Mouse (Mus musculus) kidney, adult 8-10 months (tissue): ENCODE results near the gene Gna12.

ENCODE experiments used
- DNase-seq, 2 experiments: peaks; one replicate each; pipeline ENCODE4 v3.0.0; 2022

The Gna12 gene

GRCm38 (mm10) chr5:140830314-140831063 is at the start of gene Gna12:
Gna12 (minus strand) TSS chr5:140830431.
- DNase-seq, result peak; percentile 99 to 100

- DNase-seq, result no peak
Measured at GRCm38 (mm10) chr5:140878644-140879043, 48.4 kb upstream of the Gna12 start.

- no peak for DNase-seq
Measured at GRCm38 (mm10) chr5:140873736-140874307, 43.6 kb upstream of the Gna12 start.

GRCm38 (mm10) chr5:140873039-140873551 is 42.9 kb upstream of the Gna12 start:
- no peak for DNase-seq

GRCm38 (mm10) chr5:140872532-140873038 is 42.4 kb upstream of the Gna12 start:
- no peak for DNase-seq

GRCm38 (mm10) chr5:140871241-140871640 is 41.0 kb upstream of the Gna12 start:
- DNase-seq, result no peak

GRCm38 (mm10) chr5:140869034-140869433 is 38.8 kb upstream of the Gna12 start:
- DNase-seq, result peak; percentile 22 to 69

GRCm38 (mm10) chr5:140859730-140860129 is 29.5 kb upstream of the Gna12 start:
- no peak for DNase-seq

GRCm38 (mm10) chr5:140858335-140858734 is 28.1 kb upstream of the Gna12 start:
- DNase-seq, result no peak

GRCm38 (mm10) chr5:140857432-140858154 is 27.4 kb upstream of the Gna12 start:
- DNase-seq, result peak in 1 of 2 experiments; percentile 31

GRCm38 (mm10) chr5:140855909-140856530 is 25.8 kb upstream of the Gna12 start:
- DNase-seq, result no peak

GRCm38 (mm10) chr5:140854700-140855099 is 24.5 kb upstream of the Gna12 start:
- no peak for DNase-seq

- DNase-seq, result no peak
Measured at GRCm38 (mm10) chr5:140853723-140854122, 23.5 kb upstream of the Gna12 start.

- no peak for DNase-seq
Measured at GRCm38 (mm10) chr5:140852435-140852996, 22.3 kb upstream of the Gna12 start.

- no peak for DNase-seq
Measured at GRCm38 (mm10) chr5:140847300-140847729, 17.1 kb upstream of the Gna12 start.

- DNase-seq, result no peak
Measured at GRCm38 (mm10) chr5:140841942-140842341, 11.7 kb upstream of the Gna12 start.

GRCm38 (mm10) chr5:140831064-140831431 is 817 bp upstream of the Gna12 start:
- peak in 1 of 2 experiments; percentile 2 for DNase-seq

GRCm38 (mm10) chr5:140829911-140830294 is 328 bp downstream of the Gna12 start:
- peak; percentile 53 to 67 for DNase-seq

- peak in 1 of 2 experiments; percentile 58 for DNase-seq
Measured at GRCm38 (mm10) chr5:140829081-140829910, 935 bp downstream of the Gna12 start.

- peak in 1 of 2 experiments; percentile 8 for DNase-seq
Measured at GRCm38 (mm10) chr5:140828363-140828762, 1.9 kb downstream of the Gna12 start.

- DNase-seq, result peak in 1 of 2 experiments; percentile 18
Measured at GRCm38 (mm10) chr5:140827896-140828295, 2.3 kb downstream of the Gna12 start.
